Mouse (Mus musculus): Measurements from ENCODE around the gene Lpcat4. TPM values are rescaled to one million over a fixed set of nuclear protein-coding genes. Genes with fewer than 3 reads are reported as not detected.
"Not testable (repeated sequence)": the region's sequence is repeated elsewhere in the genome, so short reads cannot be mapped to it uniquely, and the experiment has no call there.

Gene Lpcat4
- total and polyA plus RNA-seq, 2 experiments from 2014 or later = 3.6 to 10.0 TPM

- H3K4me2 ChIP-seq (ENCODE audit: low read depth, low read length) = no peak overlapping the region
- WGBS = 87% methylated on average over 3 of the region's 3 CpGs
- H3K36me3 ChIP-seq (replicated peaks; ENCODE audit: control insufficient read depth, insufficient read depth, low read length) = no peaks in the 10 kb centered on the region
- ATAC-seq (ENCODE audit: insufficient read depth, low read depth) (no peak), DNase-seq (ENCODE audit: low spot score) (no peak)
- H3K27me3 ChIP-seq (ENCODE audit: control insufficient read depth, insufficient read depth, low read length) = no peaks in the 10 kb centered on the region
- no peaks in the 10 kb centered on the region for H3K4me1 ChIP-seq (ENCODE audit: control insufficient read depth, insufficient read depth)
- H3K9ac ChIP-seq (replicated peaks; ENCODE audit: low read depth, low read length) = no peak overlapping the region
- no peak overlapping the region for H3K4me3 ChIP-seq (ENCODE audit: low read depth, low read length)
- TF ChIP-seq CTCF (IDR thresholded peaks at IDR 0.05; ENCODE audit: low read depth) = no peak
- no peak for TF ChIP-seq EP300 (IDR thresholded peaks at IDR 0.05; ENCODE audit: low read depth)
- H3K27ac ChIP-seq (ENCODE audit: low read depth) = no peak overlapping the region
- no peaks in the 10 kb centered on the region for H3K9me3 ChIP-seq (replicated peaks; ENCODE audit: control insufficient read depth, low read length)
These were observed 37.6 kb downstream of the Lpcat4 start for GRCm38 (mm10) chr2:112276870-112277269.

- Histone ChIP-seq H3K4me1 (ENCODE audit: control insufficient read depth, insufficient read depth) (peaks cover 17% of the 10 kb centered on the region), H3K4me3 (ENCODE audit: low read depth, low read length) (no peak overlapping the region), H3K9me3 (replicated peaks; ENCODE audit: control insufficient read depth, low read length) (no peaks in the 10 kb centered on the region), H3K27me3 (ENCODE audit: control insufficient read depth, insufficient read depth, low read length) (no peaks in the 10 kb centered on the region), H3K27ac (ENCODE audit: low read depth) (no peak overlapping the region), H3K36me3 (replicated peaks; ENCODE audit: control insufficient read depth, insufficient read depth, low read length) (no peaks in the 10 kb centered on the region), H3K9ac (replicated peaks; ENCODE audit: low read depth, low read length) (no peak overlapping the region), H3K4me2 (ENCODE audit: low read depth, low read length) (no peak overlapping the region)
- WGBS = 95% methylated on average over 1 of the region's 1 CpGs
- TF ChIP-seq EP300 (IDR thresholded peaks at IDR 0.05; ENCODE audit: low read depth) (no peak), CTCF (IDR thresholded peaks at IDR 0.05; ENCODE audit: low read depth) (no peak)
- DNase-seq (ENCODE audit: low spot score) (no peak), ATAC-seq (ENCODE audit: insufficient read depth, low read depth) (no peak)
These were observed 43.6 kb downstream of the Lpcat4 start for GRCm38 (mm10) chr2:112282846-112283245.

- WGBS = 3% methylated on average over 21 of the region's 21 CpGs
- peak overlapping the region; percentile 67 for H3K9ac ChIP-seq (replicated peaks; ENCODE audit: low read depth, low read length)
These were observed 45.2 kb downstream of the Lpcat4 start for GRCm38 (mm10) chr2:112284363-112285030.

DNA sequence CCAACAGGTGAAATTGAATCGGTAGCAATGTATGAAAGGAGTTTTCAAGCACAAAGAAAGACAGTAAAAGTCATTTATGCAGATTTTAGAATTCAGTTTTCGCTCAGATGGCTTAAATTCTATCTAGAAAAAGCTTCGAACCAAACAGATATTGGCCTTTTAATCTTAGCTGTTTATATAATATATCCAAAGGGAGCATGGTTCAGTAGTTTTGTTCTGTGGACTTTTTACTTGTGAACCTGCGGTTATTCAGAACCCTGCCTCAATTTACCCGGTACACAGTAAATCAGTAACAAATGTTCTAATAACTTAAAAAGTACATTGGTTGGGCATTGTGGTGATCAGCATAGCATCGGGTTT is 45.7 kb downstream of the Lpcat4 start:
- 58% methylated on average over 6 of the region's 6 CpGs for WGBS
- Histone ChIP-seq H3K4me1 (ENCODE audit: control insufficient read depth, insufficient read depth) (peaks cover 22% of the 10 kb centered on the region), H3K9ac (replicated peaks; ENCODE audit: low read depth, low read length) (peak overlapping the region; percentile 67), H3K27ac (ENCODE audit: low read depth) (no peak overlapping the region), H3K4me3 (ENCODE audit: low read depth, low read length) (peak overlapping the region; percentile 60), H3K9me3 (replicated peaks; ENCODE audit: control insufficient read depth, low read length) (no peaks in the 10 kb centered on the region), H3K36me3 (replicated peaks; ENCODE audit: control insufficient read depth, insufficient read depth, low read length) (no peaks in the 10 kb centered on the region), H3K27me3 (ENCODE audit: control insufficient read depth, insufficient read depth, low read length) (no peaks in the 10 kb centered on the region), H3K4me2 (ENCODE audit: low read depth, low read length) (peak overlapping the region; percentile 96)
- DNase-seq (ENCODE audit: low spot score) (no peak), ATAC-seq (ENCODE audit: insufficient read depth, low read depth) (no peak)
- no peak for TF ChIP-seq CTCF (IDR thresholded peaks at IDR 0.05; ENCODE audit: low read depth)

More at GRCm38 (mm10) chr2:112284363-112285030, 45.2 kb downstream of the Lpcat4 start:
- peaks cover 21% of the 10 kb centered on the region for H3K4me1 ChIP-seq (ENCODE audit: control insufficient read depth, insufficient read depth)
- TF ChIP-seq EP300 (IDR thresholded peaks at IDR 0.05; ENCODE audit: low read depth) = no peak
- no peak for TF ChIP-seq CTCF (IDR thresholded peaks at IDR 0.05; ENCODE audit: low read depth)
- DNase-seq (ENCODE audit: low spot score) (peak; percentile 63), ATAC-seq (ENCODE audit: insufficient read depth, low read depth) (peak; percentile 92)
- H3K4me3 ChIP-seq (ENCODE audit: low read depth, low read length) = peak overlapping the region; percentile 60
- no peaks in the 10 kb centered on the region for H3K36me3 ChIP-seq (replicated peaks; ENCODE audit: control insufficient read depth, insufficient read depth, low read length)
- no peaks in the 10 kb centered on the region for H3K27me3 ChIP-seq (ENCODE audit: control insufficient read depth, insufficient read depth, low read length)
- peak overlapping the region; percentile 96 for H3K4me2 ChIP-seq (ENCODE audit: low read depth, low read length)
- peak overlapping the region; percentile 44 for H3K27ac ChIP-seq (ENCODE audit: low read depth)
- H3K9me3 ChIP-seq (replicated peaks; ENCODE audit: control insufficient read depth, low read length) = no peaks in the 10 kb centered on the region

GRCm38 (mm10) chr2:112286062-112286461 is 46.8 kb downstream of the Lpcat4 start:
- not testable (repeated sequence) for H3K27ac ChIP-seq (ENCODE audit: low read depth); H3K36me3 ChIP-seq (replicated peaks; ENCODE audit: control insufficient read depth, insufficient read depth, low read length); ATAC-seq (ENCODE audit: insufficient read depth, low read depth); H3K4me2 ChIP-seq (ENCODE audit: low read depth, low read length); DNase-seq (ENCODE audit: low spot score); H3K9ac ChIP-seq (replicated peaks; ENCODE audit: low read depth, low read length); H3K9me3 ChIP-seq (replicated peaks; ENCODE audit: control insufficient read depth, low read length); H3K27me3 ChIP-seq (ENCODE audit: control insufficient read depth, insufficient read depth, low read length); H3K4me3 ChIP-seq (ENCODE audit: low read depth, low read length)
- WGBS = 100% methylated on average over 1 of the region's 1 CpGs
- peaks cover 22% of the 10 kb centered on the region for H3K4me1 ChIP-seq (ENCODE audit: control insufficient read depth, insufficient read depth)

DNA sequence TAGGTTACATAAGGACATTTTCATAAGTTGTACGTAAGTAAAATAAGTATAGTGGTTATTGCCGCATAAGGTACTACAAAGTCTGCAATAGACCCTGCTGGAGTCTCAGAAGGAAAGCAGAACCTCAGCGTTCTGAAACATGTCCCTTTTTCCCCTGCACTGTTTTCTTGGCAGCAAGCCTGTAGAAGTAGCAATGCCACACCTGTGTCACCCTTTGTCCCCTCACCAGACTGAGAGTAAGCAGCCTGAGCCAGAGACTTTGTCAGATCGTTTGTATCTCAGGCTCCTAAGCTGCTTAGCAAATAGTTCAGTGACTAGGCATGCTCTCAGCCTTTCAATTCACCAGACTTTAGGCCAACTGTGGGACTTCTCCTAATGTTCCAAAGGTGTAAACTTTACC is 47.8 kb downstream of the Lpcat4 start:
- no peak overlapping the region for H3K4me3 ChIP-seq (ENCODE audit: low read depth, low read length)
- H3K36me3 ChIP-seq (replicated peaks; ENCODE audit: control insufficient read depth, insufficient read depth, low read length) = no peaks in the 10 kb centered on the region
- H3K9me3 ChIP-seq (replicated peaks; ENCODE audit: control insufficient read depth, low read length) = no peaks in the 10 kb centered on the region
- H3K9ac ChIP-seq (replicated peaks; ENCODE audit: low read depth, low read length) = no peak overlapping the region
- H3K27ac ChIP-seq (ENCODE audit: low read depth) = peak overlapping the region; percentile 23; the same call in 1 of the 2 replicates
- no peak for TF ChIP-seq CTCF (IDR thresholded peaks at IDR 0.05; ENCODE audit: low read depth)
- TF ChIP-seq EP300 (IDR thresholded peaks at IDR 0.05; ENCODE audit: low read depth) = no peak
- DNase-seq (ENCODE audit: low spot score) (no peak), ATAC-seq (ENCODE audit: insufficient read depth, low read depth) (no peak)
- H3K27me3 ChIP-seq (ENCODE audit: control insufficient read depth, insufficient read depth, low read length) = no peaks in the 10 kb centered on the region
- no peak overlapping the region for H3K4me2 ChIP-seq (ENCODE audit: low read depth, low read length)
- 55% methylated on average over 4 of the region's 4 CpGs for WGBS
- peaks cover 22% of the 10 kb centered on the region for H3K4me1 ChIP-seq (ENCODE audit: control insufficient read depth, insufficient read depth)

Measured in heart, postnatal 0 days (tissue).